25 mouse cellular contexts compared by ENCODE assay signal in the genomic region with DNA sequence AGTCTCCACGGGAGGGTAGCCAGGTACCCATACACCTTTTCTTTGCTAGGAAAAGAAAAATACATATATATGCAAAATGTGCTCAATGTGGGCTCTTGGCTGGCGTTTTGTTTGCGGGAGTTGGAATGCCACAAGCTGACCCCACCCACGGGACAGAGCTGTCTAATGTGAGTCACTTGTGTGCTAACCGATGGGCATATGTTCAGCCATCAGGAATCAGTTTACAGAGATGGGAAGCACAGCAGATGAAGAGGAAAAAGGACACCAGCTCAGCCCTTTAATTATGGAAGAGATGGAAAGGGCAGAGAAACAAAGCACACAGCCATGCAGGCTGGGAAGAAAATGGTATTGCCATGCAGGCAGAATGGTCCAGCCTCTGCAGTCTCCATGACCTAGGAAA. TPM values are rescaled to one million over a fixed set of nuclear protein-coding genes. Genes with fewer than 3 reads are reported as not detected.
DNase-seq lines count a peak whose midpoint lies in the region; ATAC-seq and TF ChIP-seq lines count a peak whose summit lies in the region.
"Had no signal": no experiment of that assay in that cellular context is flagged by ENCODE, and none has a peak within 500 bp of the region (broad histone marks: within the 10 kb centered on the region; RNA-seq: fewer than 3 reads in every experiment).

No protein-coding gene starts in this region.

- ATAC-seq in midbrain, embryonic 12.5 days (ENCODE audit: low FRiP score, low read depth) = no peak
- ATAC-seq in midbrain, embryonic 14.5 days (ENCODE audit: low FRiP score, low TSS enrichment) = no peak
- ATAC-seq: liver, embryonic 12.5 days had no signal

- no peak overlapping the region for H3K4me2 ChIP-seq in midbrain, embryonic 12.5 days (replicated peaks)
- H3K4me2 ChIP-seq in midbrain, embryonic 14.5 days (ENCODE audit: low read length) = no peak overlapping the region
- H3K4me2 ChIP-seq: embryonic facial prominence, embryonic 15.5 days; heart, embryonic 11.5 days; liver, embryonic 12.5 days; neural tube, embryonic 12.5 days had no signal

- TF ChIP-seq CTCF in brain, embryonic 14.5 days (IDR thresholded peaks at IDR 0.05; ENCODE audit: borderline replicate concordance, extremely low read depth, insufficient read depth, insufficient read length) = no peak

- H3K9me3 ChIP-seq in midbrain, embryonic 12.5 days = peaks cover 11% of the 10 kb centered on the region
- peaks cover 7% of the 10 kb centered on the region; the same call in 1 of the 2 replicates for H3K9me3 ChIP-seq in midbrain, embryonic 14.5 days (ENCODE audit: control insufficient read depth, low read length)

- no peak for TF ChIP-seq POLR2A in brain, embryonic 14.5 days (IDR thresholded peaks at IDR 0.05; ENCODE audit: borderline replicate concordance, extremely low read depth, insufficient read depth, insufficient read length, poor library complexity, severe bottlenecking)

- H3K4me1 ChIP-seq in midbrain, embryonic 12.5 days = no peaks in the 10 kb centered on the region
- peaks cover 5% of the 10 kb centered on the region; the same call in 1 of the 2 replicates for H3K4me1 ChIP-seq in midbrain, embryonic 14.5 days (ENCODE audit: control insufficient read depth, insufficient read depth, low read length)
- H3K4me1 ChIP-seq: limb, embryonic 10.5 days; liver, embryonic 12.5 days; neural tube, embryonic 12.5 days had no signal

- 69% methylated on average over 5 of the region's 5 CpGs for WGBS in midbrain, embryonic 12.5 days
- WGBS in midbrain, embryonic 14.5 days = 76% methylated on average over 5 of the region's 5 CpGs

- H3K27ac ChIP-seq in midbrain, embryonic 12.5 days (replicated peaks) = peak overlapping the region; percentile 8; the same call in 1 of the 2 replicates
- no peak overlapping the region for H3K27ac ChIP-seq in midbrain, embryonic 14.5 days (replicated peaks; ENCODE audit: low read depth, low read length)
- H3K27ac ChIP-seq: embryonic facial prominence, embryonic 15.5 days; limb, embryonic 10.5 days; liver, embryonic 12.5 days; neural tube, embryonic 12.5 days; stomach, postnatal 0 days had no signal

- peaks cover 8% of the 10 kb centered on the region; the same call in 1 of the 2 replicates for H3K36me3 ChIP-seq in midbrain, embryonic 12.5 days
- no peaks in the 10 kb centered on the region for H3K36me3 ChIP-seq in midbrain, embryonic 14.5 days (ENCODE audit: control insufficient read depth, insufficient read depth, low read length)
- H3K36me3 ChIP-seq: embryonic facial prominence, embryonic 15.5 days; limb, embryonic 10.5 days; liver, embryonic 12.5 days; neural tube, embryonic 12.5 days had no signal

- DNase-seq in layer of hippocampus, adult 11-12 months (ENCODE audit: low spot score) = peak; percentile 62
- no peak for DNase-seq in layer of hippocampus, postnatal 25 days (ENCODE audit: extremely low spot score in 1 of 2, low spot score in 1 of 2)
- no peak for DNase-seq in midbrain, embryonic 14.5 days
- peak; percentile 54 for DNase-seq in brain, embryonic 14.5 days (ENCODE audit: low read depth)
- peak; percentile 25 to 66 for DNase-seq in layer of hippocampus, postnatal 14 days (ENCODE audit: low spot score in 2 of 2)
- no peak for DNase-seq in thymus, postnatal 25 days
- DNase-seq: adrenal gland, adult 2 months; cerebellum, adult 18-20 months; kidney, adult 11 months; kidney, postnatal 25 days; thymus, postnatal 4 days had no signal

- no peak overlapping the region for H3K9ac ChIP-seq in midbrain, embryonic 12.5 days (replicated peaks)
- H3K9ac ChIP-seq in midbrain, embryonic 14.5 days (replicated peaks; ENCODE audit: low read length) = no peak overlapping the region
- H3K9ac ChIP-seq: embryonic facial prominence, embryonic 15.5 days; liver, embryonic 12.5 days; neural tube, embryonic 12.5 days had no signal

- no peaks in the 10 kb centered on the region for H3K27me3 ChIP-seq in midbrain, embryonic 12.5 days
- H3K27me3 ChIP-seq in midbrain, embryonic 14.5 days (ENCODE audit: control insufficient read depth, insufficient read depth, low read length) = no peaks in the 10 kb centered on the region
- H3K27me3 ChIP-seq: embryonic facial prominence, embryonic 15.5 days; liver, embryonic 12.5 days; neural tube, embryonic 12.5 days had no signal

- no peak overlapping the region for H3K4me3 ChIP-seq in midbrain, embryonic 12.5 days
- H3K4me3 ChIP-seq in midbrain, embryonic 14.5 days (replicated peaks; ENCODE audit: low read depth, low read length) = no peak overlapping the region
- H3K4me3 ChIP-seq: embryonic facial prominence, embryonic 15.5 days; limb, embryonic 10.5 days; liver, embryonic 12.5 days; neural tube, embryonic 12.5 days had no signal

RNA-seq across cellular contexts. Expression of a gene that starts 6.1 kb away (rescaled TPM):
- total RNA-seq in layer of hippocampus, postnatal 25 days (2021) = not detected
- not detected in 2 replicates for polyA plus RNA-seq in midbrain, embryonic 12.5 days (2016; fragmentation: Nextera tagmentation; extraction: Ambion mirVana)
- polyA plus RNA-seq in midbrain, embryonic 14.5 days (2014; fragmentation: Nextera tagmentation; extraction: Ambion mirVana) = not detected in 2 replicates
- polyA plus RNA-seq in brain, embryonic 14.5 days (2012; rRNA removed) = not detected in 2 replicates
- not detected for total RNA-seq in layer of hippocampus, postnatal 14 days (2021)
- total RNA-seq: adrenal gland, adult 2 months; ES-E14; gastrocnemius, postnatal 4 days; heart, postnatal 25 days had no signal
- polyA plus RNA-seq: adrenal gland, adult 2 months; cortical plate, adult 2 months; embryonic facial prominence, embryonic 15.5 days; frontal cortex, adult 2 months; heart, embryonic 11.5 days; hindbrain, embryonic 16.5 days; limb, embryonic 10.5 days; liver, embryonic 12.5 days; neural tube, embryonic 12.5 days; spleen, adult 2 months; stomach, postnatal 0 days had no signal

RNA-seq across cellular contexts. Expression of a gene that starts 42.2 kb away (rescaled TPM):
- 10 to 100 TPM; 45.1 to 52.3 TPM for total RNA-seq in layer of hippocampus, postnatal 25 days (2021)
- polyA plus RNA-seq in midbrain, embryonic 12.5 days (2016; fragmentation: Nextera tagmentation; extraction: Ambion mirVana) = 12.2 and 14.7 TPM in 2 replicates
- 4.8 and 5.8 TPM in 2 replicates for polyA plus RNA-seq in midbrain, embryonic 14.5 days (2014; fragmentation: Nextera tagmentation; extraction: Ambion mirVana)
- polyA plus RNA-seq in brain, embryonic 14.5 days (2012; rRNA removed) = 9.5 and 10.3 TPM in 2 replicates
- 10 to 100 TPM; 60.7 to 63.7 TPM for total RNA-seq in layer of hippocampus, postnatal 14 days (2021)

Comparison
In these comparisons a context has a peak if more than half of its experiments do, and no peak if none do; other contexts are left out.
1. DNase-seq: peak in layer of hippocampus, adult 11-12 months (single experiment), brain, embryonic 14.5 days (single experiment) and layer of hippocampus, postnatal 14 days (2 of 2); none in layer of hippocampus, postnatal 25 days (0 of 2), midbrain, embryonic 14.5 days (single experiment) and thymus, postnatal 25 days (single experiment).